Mouse (Mus musculus) central nervous system, embryonic 18 days (tissue): Measurements from ENCODE around the gene Manba. TPM values are rescaled to one million over a fixed set of nuclear protein-coding genes. Genes with fewer than 3 reads are reported as not detected.

Experiments used
- polyA plus RNA-seq: library from polyadenylated mRNA; depleted of rRNA; stranded (reverse); fragments of >200 nt; gene quantifications from 2 replicates; pipeline ENCODE4 v1.2.3, GENCODE M21; 2012; rRNA removed

Gene Manba
- polyA plus RNA-seq: 2.9 and 3.0 TPM in 2 replicates

DNA sequence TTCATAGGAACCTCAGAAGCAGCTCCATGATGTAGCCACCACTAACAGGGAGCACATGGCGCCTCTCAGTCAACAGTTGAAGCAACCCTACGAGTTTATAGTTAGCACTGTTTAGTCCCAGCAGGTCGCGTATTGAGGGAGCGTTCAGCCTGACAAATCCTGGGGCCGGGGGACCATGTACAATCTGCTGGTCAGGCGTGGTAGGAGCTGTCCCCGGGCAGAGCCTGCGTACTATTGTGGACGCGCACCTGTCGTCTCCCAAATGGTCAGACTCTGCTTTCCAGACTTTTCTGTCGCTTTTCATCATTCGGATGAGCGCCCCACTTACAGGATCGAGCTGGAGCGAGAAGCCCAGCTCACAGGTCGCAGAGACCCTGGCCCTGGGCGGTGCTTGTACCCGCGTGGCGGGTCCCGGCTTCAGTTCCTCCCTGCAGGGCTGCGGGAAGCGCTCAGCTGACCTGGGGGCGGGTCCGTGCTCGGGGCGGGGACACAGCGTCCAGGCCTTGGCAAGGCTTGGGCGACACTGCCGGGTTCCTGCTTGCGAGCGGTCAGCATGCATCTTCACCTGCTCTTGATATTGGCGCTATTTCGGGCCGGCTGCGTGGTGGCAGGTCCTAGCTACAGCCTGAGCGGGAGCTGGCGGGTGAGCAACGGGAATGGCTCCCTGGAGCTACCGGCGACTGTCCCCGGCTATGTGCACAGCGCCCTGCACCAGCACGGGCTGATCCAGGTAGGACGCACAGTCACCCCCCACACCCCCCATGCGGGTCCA lies at the start of gene Manba:
Gene Manba, plus strand, starts transcription at position 484 of the 772 bp plus-strand sequence.

DNA sequence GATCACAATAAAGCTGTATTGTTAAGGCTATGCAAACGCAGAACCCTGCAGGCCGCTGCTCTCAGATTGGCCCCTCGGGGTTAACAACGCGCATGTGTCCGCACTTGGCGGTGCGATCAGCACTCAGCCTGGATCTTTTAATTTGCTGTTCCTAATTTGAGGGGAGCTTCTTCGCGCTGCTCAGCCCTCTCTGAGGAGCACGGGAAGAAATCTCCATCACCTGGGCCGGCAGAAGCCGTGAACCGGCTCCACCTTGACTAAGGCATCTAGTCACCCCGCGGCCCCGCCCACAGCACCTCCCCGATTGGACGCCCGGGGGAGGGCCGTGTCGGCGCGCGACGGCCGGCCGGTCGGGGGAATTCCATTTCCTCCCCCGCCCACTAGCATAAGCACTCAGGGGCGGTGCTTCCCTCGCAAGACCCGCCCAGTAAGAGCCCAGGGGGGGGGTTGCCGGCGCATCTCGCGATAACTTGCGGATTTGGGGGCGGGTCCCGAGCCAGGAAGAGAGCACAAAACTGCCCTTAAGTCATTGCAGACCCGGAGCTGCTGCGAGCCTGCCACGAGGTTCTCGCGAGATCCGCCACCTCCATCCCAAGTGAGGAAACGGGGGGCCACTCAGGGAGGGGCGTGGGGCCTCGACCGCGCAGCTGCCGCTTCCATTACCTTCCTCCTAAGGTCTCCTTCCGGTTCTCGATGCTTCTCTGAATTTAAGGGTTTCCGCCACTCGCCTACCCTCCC lies 47.5 kb upstream of the Manba start, which contains the start of gene Ube2d3:
Gene Ube2d3, plus strand, starts transcription at position 392 of the 738 bp plus-strand sequence.

Other genes with a start within 250 kb of the Manba start
- gene Bdh2, start 204.4 kb upstream of the Manba start, polyA plus RNA-seq: 2.9 TPM in 2 replicates
- 4.0 and 6.1 TPM in 2 replicates for gene Slc9b2, start 177.9 kb upstream of the Manba start, polyA plus RNA-seq
- 0.29 and 0.31 TPM in 2 replicates for gene Slc9b1, start 137.6 kb upstream of the Manba start, polyA plus RNA-seq
- 41.4 and 44.7 TPM in 2 replicates for gene Cisd2, start 61.7 kb upstream of the Manba start, polyA plus RNA-seq
- gene Ube2d3, start 47.5 kb upstream of the Manba start, polyA plus RNA-seq: 216 and 239 TPM in 2 replicates
- gene Nfkb1, start 205.9 kb downstream of the Manba start, polyA plus RNA-seq: 23.4 and 23.8 TPM in 2 replicates